Mouse (Mus musculus): ENCODE results near the gene Ankrd13d. TPM values are rescaled to one million over a fixed set of nuclear protein-coding genes. Genes with fewer than 3 reads are reported as not detected.

Gene Ankrd13d
- polyA plus RNA-seq, 1 experiment from 2014 or later, result 12.9 TPM

DNA sequence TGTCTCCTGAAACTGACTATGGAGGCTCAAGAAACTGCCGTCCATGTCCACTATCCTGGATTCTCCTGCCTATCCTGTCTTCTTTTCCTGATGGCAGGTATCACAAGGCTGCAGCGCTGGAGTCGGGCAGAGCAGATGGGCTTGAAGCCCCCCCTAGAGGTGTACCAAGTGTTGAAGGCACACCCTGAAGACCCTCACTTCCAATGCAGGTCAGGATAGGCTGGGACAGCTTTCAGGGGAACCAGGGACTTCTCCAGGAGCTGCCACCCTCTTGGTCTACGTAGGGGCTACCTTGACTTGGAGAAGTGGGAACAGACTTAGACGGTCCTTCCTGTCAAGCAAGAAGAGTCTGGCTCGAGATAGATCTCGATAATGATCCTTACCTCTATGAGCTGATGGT lies 50.3 kb downstream of the Ankrd13d start:
- no peak overlapping the region for H3K27ac ChIP-seq
- H3K4me2 ChIP-seq, result no peak overlapping the region
- H3K36me3 ChIP-seq, result no peaks in the 10 kb centered on the region
- no peaks in the 10 kb centered on the region for H3K9me3 ChIP-seq
- H3K4me1 ChIP-seq (replicated peaks), result peaks cover 26% of the 10 kb centered on the region
- H3K27me3 ChIP-seq, result peaks cover 21% of the 10 kb centered on the region
- no peak for ATAC-seq (ENCODE audit: insufficient number of reproducible peaks, insufficient read depth, low FRiP score, low TSS enrichment, low read depth)
- no peak overlapping the region for H3K9ac ChIP-seq (replicated peaks)
- WGBS, result 76% methylated on average over 7 of the region's 7 CpGs
- H3K4me3 ChIP-seq (replicated peaks), result peak overlapping the region; percentile 61; the same call in 1 of the 2 replicates

DNA sequence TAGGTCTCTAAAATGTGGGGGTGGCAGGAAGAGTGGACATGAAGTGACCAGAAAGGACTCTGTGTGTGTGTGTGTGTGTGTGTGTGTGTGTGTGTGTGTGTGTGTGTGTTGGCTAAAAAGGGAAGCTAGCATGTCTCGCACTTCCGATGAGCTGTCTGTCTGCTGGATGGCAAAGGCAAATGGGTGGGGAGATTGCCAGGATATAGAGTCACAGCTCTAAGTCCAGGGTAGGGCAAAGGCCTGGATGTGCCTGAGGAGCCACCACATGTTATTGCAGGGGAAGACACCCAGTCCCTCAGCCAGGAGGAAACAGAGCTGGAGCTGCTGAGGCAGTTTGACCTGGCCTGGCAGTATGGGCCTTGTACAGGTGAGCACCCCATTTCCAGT lies 50.8 kb downstream of the Ankrd13d start:
- WGBS, result 73% methylated on average over 2 of the region's 2 CpGs
- Histone ChIP-seq H3K4me3 (replicated peaks) (peak overlapping the region; percentile 61), H3K9ac (replicated peaks) (peak overlapping the region; percentile 71), H3K27me3 (peaks cover 24% of the 10 kb centered on the region), H3K9me3 (no peaks in the 10 kb centered on the region), H3K27ac (peak overlapping the region; percentile 66; the same call in 1 of the 2 replicates), H3K4me2 (peak overlapping the region; percentile 92), H3K4me1 (replicated peaks) (peaks cover 26% of the 10 kb centered on the region), H3K36me3 (no peaks in the 10 kb centered on the region)
- ATAC-seq (ENCODE audit: insufficient number of reproducible peaks, insufficient read depth, low FRiP score, low TSS enrichment, low read depth), result no peak

- Histone ChIP-seq H3K27me3 (peaks cover 24% of the 10 kb centered on the region), H3K4me1 (replicated peaks) (peaks cover 23% of the 10 kb centered on the region), H3K9ac (replicated peaks) (peak within 1 kb of the TSS; percentile 71), H3K9me3 (no peaks in the 10 kb centered on the region), H3K36me3 (no peaks in the 10 kb centered on the region), H3K27ac (peak within 1 kb of the TSS; percentile 66), H3K4me2 (peak within 1 kb of the TSS; percentile 92), H3K4me3 (replicated peaks) (peak within 1 kb of the TSS; percentile 61)
- ATAC-seq (ENCODE audit: insufficient number of reproducible peaks, insufficient read depth, low FRiP score, low TSS enrichment, low read depth), result peak; percentile 64
- WGBS, result 13% methylated on average over 26 of the region's 26 CpGs
These were observed 51.4 kb downstream of the Ankrd13d start, which contains the start of gene Pold4 for GRCm38 (mm10) chr19:4231253-4232185. TSS of gene Pold4 (plus strand) at chr19:4231899.

DNA sequence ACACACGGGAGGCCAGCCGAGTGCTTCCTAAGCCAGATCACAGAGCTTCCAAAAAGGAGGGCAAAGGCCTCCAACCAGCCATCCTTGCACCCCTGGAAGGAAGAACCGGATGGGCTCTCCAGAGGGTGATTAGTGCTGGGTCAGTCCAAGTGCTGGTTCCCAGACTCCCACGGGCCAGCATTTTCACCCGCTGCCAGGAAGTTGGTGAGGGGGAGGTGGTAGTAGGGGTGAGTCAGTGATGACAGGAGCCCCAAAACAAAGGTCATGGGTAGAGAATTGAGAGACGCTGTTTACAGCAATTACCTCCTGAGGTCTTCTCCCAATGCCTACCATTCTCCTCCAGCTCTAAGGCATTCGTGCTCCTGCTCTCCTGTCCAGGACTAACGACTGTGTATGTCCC lies 52.5 kb downstream of the Ankrd13d start:
- no peak for ATAC-seq (ENCODE audit: insufficient number of reproducible peaks, insufficient read depth, low FRiP score, low TSS enrichment, low read depth)
- Histone ChIP-seq H3K9ac (replicated peaks) (no peak overlapping the region), H3K4me1 (replicated peaks) (peaks cover 19% of the 10 kb centered on the region), H3K27ac (no peak overlapping the region), H3K27me3 (peaks cover 24% of the 10 kb centered on the region), H3K4me3 (replicated peaks) (no peak overlapping the region), H3K9me3 (no peaks in the 10 kb centered on the region), H3K36me3 (no peaks in the 10 kb centered on the region), H3K4me2 (no peak overlapping the region)
- 74% methylated on average over 8 of the region's 8 CpGs for WGBS

- no peaks in the 10 kb centered on the region for H3K36me3 ChIP-seq
- WGBS, result 32% methylated on average over 9 of the region's 9 CpGs
These were observed 53.4 kb downstream of the Ankrd13d start for GRCm38 (mm10) chr19:4229451-4230076.

DNA sequence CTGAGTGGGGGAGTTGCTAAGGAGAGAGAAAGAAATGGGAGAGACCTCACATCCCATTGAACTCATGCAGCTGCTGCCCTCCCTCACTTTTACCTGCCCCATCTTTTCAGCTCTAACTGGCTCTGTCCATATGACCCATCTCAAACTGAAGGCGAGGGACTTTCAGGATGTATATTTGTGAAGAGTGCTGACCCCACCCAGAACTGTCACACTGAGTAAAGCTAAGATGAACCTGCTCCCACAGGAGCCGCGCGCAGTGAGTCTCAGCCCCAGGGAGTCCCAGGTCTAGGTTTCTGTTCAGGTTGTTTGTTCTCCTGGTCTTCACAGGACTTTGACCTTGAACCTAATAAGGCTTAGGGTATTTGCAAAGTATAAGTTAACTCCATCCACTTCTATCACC lies 54.0 kb downstream of the Ankrd13d start:
- H3K9me3 ChIP-seq, result no peaks in the 10 kb centered on the region

More at GRCm38 (mm10) chr19:4229451-4230076, 53.4 kb downstream of the Ankrd13d start:
- no peak for ATAC-seq (ENCODE audit: insufficient number of reproducible peaks, insufficient read depth, low FRiP score, low TSS enrichment, low read depth)
- no peak overlapping the region for H3K4me3 ChIP-seq (replicated peaks)
- peaks cover 19% of the 10 kb centered on the region for H3K4me1 ChIP-seq (replicated peaks)
- no peaks in the 10 kb centered on the region for H3K9me3 ChIP-seq
- H3K4me2 ChIP-seq, result no peak overlapping the region
- H3K27me3 ChIP-seq, result peaks cover 24% of the 10 kb centered on the region
- H3K27ac ChIP-seq, result no peak overlapping the region
- H3K9ac ChIP-seq (replicated peaks), result no peak overlapping the region

GRCm38 (mm10) chr19:4227894-4228678 lies 54.9 kb downstream of the Ankrd13d start:
- 17% methylated on average over 8 of the region's 8 CpGs for WGBS
- H3K9ac ChIP-seq (replicated peaks), result 0 out of 2 replicates have a peak overlapping the region, but pooled peaks have one; percentile 2
- H3K9me3 ChIP-seq, result no peaks in the 10 kb centered on the region
- peak; percentile 57; the same call in 1 of the 2 replicates for ATAC-seq (ENCODE audit: insufficient number of reproducible peaks, insufficient read depth, low FRiP score, low TSS enrichment, low read depth)
- peaks cover 9% of the 10 kb centered on the region for H3K36me3 ChIP-seq
- no peak overlapping the region for H3K4me2 ChIP-seq
- peaks cover 21% of the 10 kb centered on the region for H3K27me3 ChIP-seq
- no peak overlapping the region for H3K4me3 ChIP-seq (replicated peaks)
- peaks cover 19% of the 10 kb centered on the region for H3K4me1 ChIP-seq (replicated peaks)
- no peak overlapping the region for H3K27ac ChIP-seq

More for the DNA sequence above, 54.0 kb downstream of the Ankrd13d start:
- WGBS, result 78% methylated on average over 4 of the region's 4 CpGs
- H3K4me3 ChIP-seq (replicated peaks), result no peak overlapping the region
- peaks cover under 1% of the 10 kb centered on the region; the same call in 1 of the 2 replicates for H3K36me3 ChIP-seq
- H3K9ac ChIP-seq (replicated peaks), result no peak overlapping the region
- ATAC-seq (ENCODE audit: insufficient number of reproducible peaks, insufficient read depth, low FRiP score, low TSS enrichment, low read depth), result no peak
- H3K27ac ChIP-seq, result no peak overlapping the region
- H3K4me1 ChIP-seq (replicated peaks), result peaks cover 19% of the 10 kb centered on the region
- peaks cover 24% of the 10 kb centered on the region for H3K27me3 ChIP-seq
- no peak overlapping the region for H3K4me2 ChIP-seq

GRCm38 (mm10) chr19:4227446-4227845 lies 55.5 kb downstream of the Ankrd13d start:
- Histone ChIP-seq H3K27me3 (peaks cover 20% of the 10 kb centered on the region), H3K36me3 (peaks cover 15% of the 10 kb centered on the region), H3K4me2 (no peak overlapping the region), H3K4me1 (replicated peaks) (peaks cover 19% of the 10 kb centered on the region), H3K27ac (no peak overlapping the region), H3K9me3 (no peaks in the 10 kb centered on the region), H3K9ac (replicated peaks) (no peak overlapping the region), H3K4me3 (replicated peaks) (no peak overlapping the region)
- WGBS, result 71% methylated on average over 5 of the region's 5 CpGs
- ATAC-seq (ENCODE audit: insufficient number of reproducible peaks, insufficient read depth, low FRiP score, low TSS enrichment, low read depth), result no peak

- ATAC-seq (ENCODE audit: insufficient number of reproducible peaks, insufficient read depth, low FRiP score, low TSS enrichment, low read depth), result no peak
- H3K9me3 ChIP-seq, result no peaks in the 10 kb centered on the region
- H3K4me1 ChIP-seq (replicated peaks), result peaks cover 13% of the 10 kb centered on the region
- H3K9ac ChIP-seq (replicated peaks), result no peak overlapping the region
- H3K27me3 ChIP-seq, result peaks cover 24% of the 10 kb centered on the region
- 93% methylated on average over 7 of the region's 7 CpGs for WGBS
- peaks cover 22% of the 10 kb centered on the region for H3K36me3 ChIP-seq
- no peak overlapping the region for H3K27ac ChIP-seq
- H3K4me3 ChIP-seq (replicated peaks), result no peak overlapping the region
- no peak overlapping the region for H3K4me2 ChIP-seq
These were observed 56.2 kb downstream of the Ankrd13d start for GRCm38 (mm10) chr19:4226779-4227178.

DNA sequence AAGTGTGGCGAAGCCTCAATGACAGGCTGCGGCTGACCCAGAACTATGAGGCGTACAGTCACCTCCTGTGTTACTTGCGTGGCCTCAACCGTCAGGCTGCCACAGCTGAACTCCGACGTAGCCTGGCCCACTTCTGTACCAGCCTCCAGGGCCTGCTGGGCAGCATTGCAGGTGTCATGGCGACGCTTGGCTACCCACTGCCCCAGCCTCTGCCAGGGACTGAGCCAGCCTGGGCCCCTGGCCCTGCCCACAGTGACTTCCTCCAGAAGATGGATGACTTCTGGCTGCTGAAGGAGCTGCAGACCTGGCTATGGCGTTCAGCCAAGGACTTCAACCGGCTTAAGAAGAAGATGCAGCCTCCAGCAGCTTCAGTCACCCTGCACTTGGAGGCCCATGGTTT lies 60.8 kb downstream of the Ankrd13d start:
- WGBS, result 79% methylated on average over 11 of the region's 11 CpGs
- ATAC-seq (ENCODE audit: insufficient number of reproducible peaks, insufficient read depth, low FRiP score, low TSS enrichment, low read depth), result no peak
- no peak overlapping the region for H3K4me2 ChIP-seq
- H3K4me1 ChIP-seq (replicated peaks), result peaks cover 33% of the 10 kb centered on the region
- peaks cover 12% of the 10 kb centered on the region; the same call in 1 of the 2 replicates for H3K27me3 ChIP-seq
- H3K9ac ChIP-seq (replicated peaks), result no peak overlapping the region; the same call in 1 of the 2 replicates
- H3K36me3 ChIP-seq, result peaks cover 32% of the 10 kb centered on the region
- no peak overlapping the region for H3K4me3 ChIP-seq (replicated peaks)
- no peaks in the 10 kb centered on the region for H3K9me3 ChIP-seq
- no peak overlapping the region for H3K27ac ChIP-seq
